Comparison of ENCODE assay signal across 7 mouse cellular contexts in the genomic region with DNA sequence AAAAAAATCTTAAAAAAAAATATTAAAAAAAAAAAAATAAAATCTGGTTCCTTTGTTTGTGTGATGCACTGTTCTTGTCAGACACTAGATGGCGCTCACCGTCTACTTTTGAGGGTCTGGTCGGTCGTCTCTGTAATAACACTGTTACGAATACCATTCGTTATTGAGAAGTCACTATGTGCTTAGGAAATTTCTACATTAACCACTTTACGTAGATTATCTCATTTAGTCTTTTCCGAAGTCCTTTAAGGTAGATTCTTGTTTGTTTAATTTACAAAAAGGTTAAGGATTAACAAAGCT. TPM values are rescaled to one million over a fixed set of nuclear protein-coding genes. Genes with fewer than 3 reads are reported as not detected.
DNase-seq lines count a peak whose midpoint lies in the region; ATAC-seq and TF ChIP-seq lines count a peak whose summit lies in the region.

No protein-coding gene starts in this region.

- no peak for TF ChIP-seq POLR2A in spleen, adult 2 months (IDR thresholded peaks at IDR 0.05; ENCODE audit: low read depth, low read length)

- DNase-seq in spleen, adult 2 months (ENCODE audit: low read depth in 1 of 2, low spot score in 2 of 2), result peak in 1 of 2 experiments; percentile 2
- no peak for DNase-seq in spleen, postnatal 14 days (ENCODE audit: low spot score in 2 of 2)
- peak; percentile 73 for DNase-seq in adipocyte (ENCODE audit: low spot score)
- peak; percentile 67 for DNase-seq in embryo, embryonic 11 days
- peak; percentile 42 for DNase-seq in lung, postnatal 36 days

- H3K4me1 ChIP-seq in spleen, adult 2 months (ENCODE audit: control insufficient read depth, insufficient read depth, insufficient read length), result no peaks in the 10 kb centered on the region
- H3K4me1 ChIP-seq in hindbrain, embryonic 15.5 days (replicated peaks), result 0 out of 2 replicates have a peak, but pooled peaks cover under 1% of the 10 kb centered on the region

- H3K4me3 ChIP-seq in spleen, adult 2 months (ENCODE audit: extremely low read depth, insufficient read depth, insufficient read length), result no peak overlapping the region
- no peak overlapping the region for H3K4me3 ChIP-seq in hindbrain, embryonic 15.5 days

- WGBS in spleen, adult 2 months, result 10% methylated on average over 8 of the region's 8 CpGs
- WGBS in hindbrain, embryonic 15.5 days, result 7% methylated on average over 8 of the region's 8 CpGs

- no peaks in the 10 kb centered on the region for H3K9me3 ChIP-seq in hindbrain, embryonic 15.5 days

- H3K4me2 ChIP-seq in hindbrain, embryonic 15.5 days, result peak overlapping the region; percentile 36

- no peak for ATAC-seq in hindbrain, embryonic 15.5 days (ENCODE audit: low FRiP score, low read depth)
- no peak for ATAC-seq in frontal cortex, adult (ENCODE audit: low TSS enrichment)

- no peaks in the 10 kb centered on the region for H3K36me3 ChIP-seq in spleen, adult 2 months (ENCODE audit: control insufficient read depth, insufficient read depth, low read length)
- H3K36me3 ChIP-seq in hindbrain, embryonic 15.5 days, result no peaks in the 10 kb centered on the region

- no peak overlapping the region for H3K9ac ChIP-seq in hindbrain, embryonic 15.5 days

- TF ChIP-seq CTCF in spleen, adult 2 months (IDR thresholded peaks at IDR 0.05; ENCODE audit: extremely low read depth, insufficient read depth, insufficient read length, insufficient replicate concordance), result peak; percentile 45; the same call in 1 of the 2 replicates

- no peaks in the 10 kb centered on the region for H3K27me3 ChIP-seq in spleen, adult 2 months (ENCODE audit: control insufficient read depth, insufficient read depth, low read length)
- no peaks in the 10 kb centered on the region for H3K27me3 ChIP-seq in hindbrain, embryonic 15.5 days

- no peak overlapping the region for H3K27ac ChIP-seq in spleen, adult 2 months (ENCODE audit: insufficient read depth, low read length)
- H3K27ac ChIP-seq in hindbrain, embryonic 15.5 days (replicated peaks), result no peak overlapping the region

RNA-seq across cellular contexts. Expression of a gene that starts 27.9 kb away (rescaled TPM):
- polyA plus RNA-seq in spleen, adult 2 months (2012; rRNA removed), result 15.1 and 25.6 TPM in 2 replicates
- polyA plus RNA-seq in hindbrain, embryonic 15.5 days (2015; fragmentation: Nextera tagmentation; extraction: Ambion mirVana), result 94.4 and 95.6 TPM in 2 replicates

RNA-seq across cellular contexts. Expression of a gene that starts 59.4 kb away (rescaled TPM):
- 11.5 and 12.5 TPM in 2 replicates for polyA plus RNA-seq in spleen, adult 2 months (2012; rRNA removed)
- 24.5 and 26.0 TPM in 2 replicates for polyA plus RNA-seq in hindbrain, embryonic 15.5 days (2015; fragmentation: Nextera tagmentation; extraction: Ambion mirVana)

Comparison
In these comparisons a context has a peak if more than half of its experiments do, and no peak if none do; other contexts are left out.
1. DNase-seq: peak in adipocyte (single experiment), embryo, embryonic 11 days (single experiment) and lung, postnatal 36 days (single experiment); none in spleen, postnatal 14 days (0 of 2).